Mouse (Mus musculus): ENCODE results near the gene Bpgm. TPM values are rescaled to one million over a fixed set of nuclear protein-coding genes. Genes with fewer than 3 reads are reported as not detected.

The Bpgm gene
- polyA plus RNA-seq, 1 experiment from 2014 or later: 51.0 TPM

DNA sequence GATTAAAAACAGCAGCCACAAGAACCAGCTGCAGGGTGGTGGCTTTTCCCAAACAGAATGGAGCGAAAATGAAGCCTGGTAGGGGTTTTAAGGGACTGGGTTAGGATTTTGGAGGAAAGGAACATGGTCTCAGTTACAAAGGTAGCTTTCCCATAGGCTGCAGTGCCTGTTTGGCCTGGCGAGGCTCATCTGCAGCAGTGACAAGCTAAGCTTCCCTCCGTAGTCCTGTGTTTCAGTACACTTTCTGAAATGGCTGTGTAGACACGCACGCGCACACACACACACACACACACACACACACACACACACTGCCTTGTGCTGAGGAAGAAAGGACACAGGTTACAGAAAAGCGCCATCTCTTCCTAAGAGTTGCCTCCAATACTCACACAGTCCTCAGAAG, 7.8 kb downstream of the Bpgm start:
- H3K27ac ChIP-seq: 0 out of 2 replicates have a peak overlapping the region, but pooled peaks have one; percentile 29

DNA sequence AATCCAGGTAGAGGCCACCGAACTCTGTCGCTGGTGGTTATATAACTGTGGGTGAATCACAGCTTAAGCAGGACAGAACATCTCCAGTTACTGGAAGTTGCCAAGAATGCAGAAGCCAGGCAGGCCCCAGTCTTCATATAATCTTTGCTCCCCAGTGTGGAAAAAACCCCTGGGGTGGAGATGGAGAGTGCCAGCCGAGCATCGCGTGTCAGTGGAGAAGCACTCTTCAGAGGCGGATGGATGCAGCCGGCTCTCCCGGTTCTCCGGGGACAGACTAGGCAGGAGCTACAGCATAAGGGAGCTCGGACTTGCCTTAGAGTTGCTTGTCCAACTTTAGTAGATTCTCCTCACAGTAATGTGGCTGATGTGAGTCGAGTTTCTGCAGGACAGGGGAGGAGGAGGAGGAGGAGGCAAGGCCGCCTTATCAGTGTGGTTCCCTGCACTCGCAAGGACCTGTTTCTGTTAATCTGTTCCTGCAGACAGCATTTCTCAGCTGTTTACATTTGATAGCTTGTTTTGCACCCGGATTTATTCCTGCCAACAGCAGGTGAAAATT, 10.1 kb downstream of the Bpgm start:
- H3K9ac ChIP-seq (replicated peaks): no peak overlapping the region
- peaks cover 7% of the 10 kb centered on the region; the same call in 1 of the 2 replicates for H3K4me1 ChIP-seq (replicated peaks)
- no peak for ATAC-seq (ENCODE audit: insufficient number of reproducible peaks, insufficient read depth, low FRiP score, low TSS enrichment, low read depth)
- no peaks in the 10 kb centered on the region for H3K27me3 ChIP-seq
- H3K9me3 ChIP-seq: no peaks in the 10 kb centered on the region
- 86% methylated on average over 14 of the region's 14 CpGs for WGBS
- no peak overlapping the region for H3K27ac ChIP-seq
- peaks cover 30% of the 10 kb centered on the region for H3K36me3 ChIP-seq
- H3K4me2 ChIP-seq: no peak overlapping the region
- no peak overlapping the region for H3K4me3 ChIP-seq (replicated peaks)

More for the DNA sequence above, 7.8 kb downstream of the Bpgm start:
- 87% methylated on average over 7 of the region's 7 CpGs for WGBS
- no peak overlapping the region for H3K4me3 ChIP-seq (replicated peaks)
- no peak overlapping the region for H3K9ac ChIP-seq (replicated peaks)
- H3K9me3 ChIP-seq: no peaks in the 10 kb centered on the region
- no peak for ATAC-seq (ENCODE audit: insufficient number of reproducible peaks, insufficient read depth, low FRiP score, low TSS enrichment, low read depth)
- no peak overlapping the region for H3K4me2 ChIP-seq
- H3K4me1 ChIP-seq (replicated peaks): peaks cover 27% of the 10 kb centered on the region
- no peaks in the 10 kb centered on the region for H3K27me3 ChIP-seq
- peaks cover 19% of the 10 kb centered on the region for H3K36me3 ChIP-seq

DNA sequence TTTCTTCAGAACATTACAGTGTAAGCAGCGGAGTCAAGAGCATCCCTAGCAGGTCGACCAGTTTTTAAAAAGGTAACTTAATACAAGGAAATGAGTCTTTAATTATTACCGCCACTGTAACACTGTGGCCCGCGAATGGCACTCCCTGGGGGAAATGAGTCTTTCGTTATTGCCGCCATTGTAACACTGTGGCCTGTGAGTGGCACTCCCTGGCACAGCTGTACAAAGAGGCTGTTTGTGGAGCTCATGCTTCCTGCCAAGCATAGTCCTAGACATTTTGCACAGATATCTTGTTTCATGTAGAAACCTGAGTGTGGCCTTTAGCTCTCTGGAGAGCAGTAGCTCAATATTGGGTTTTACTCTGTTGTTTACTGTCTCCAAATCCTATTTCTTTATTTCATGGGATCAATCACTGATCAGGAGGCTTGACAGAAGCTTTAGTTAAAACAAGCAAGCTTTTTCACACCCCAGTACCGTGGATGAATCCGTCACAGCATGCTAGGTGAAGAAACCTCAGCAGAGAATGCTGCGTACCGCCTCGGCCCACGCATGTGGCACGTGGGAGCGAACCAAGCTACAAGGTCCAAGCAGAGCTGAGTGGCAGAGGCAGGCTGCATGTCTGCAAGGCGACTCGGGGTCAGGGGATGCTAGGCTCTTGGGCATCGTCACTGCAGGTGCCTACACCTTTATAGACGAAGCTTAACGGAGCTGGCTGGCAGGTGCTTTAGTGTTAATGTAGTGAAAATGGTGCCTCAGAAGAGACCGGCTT, 17.5 kb downstream of the Bpgm start:
- peak overlapping the region; percentile 46; the same call in 1 of the 2 replicates for H3K27ac ChIP-seq
- H3K36me3 ChIP-seq: peaks cover 13% of the 10 kb centered on the region; the same call in 1 of the 2 replicates
- 71% methylated on average over 21 of the region's 21 CpGs for WGBS
- H3K4me1 ChIP-seq (replicated peaks): peaks cover 48% of the 10 kb centered on the region
- no peak overlapping the region for H3K9ac ChIP-seq (replicated peaks)
- no peak overlapping the region for H3K4me3 ChIP-seq (replicated peaks)
- H3K27me3 ChIP-seq: no peaks in the 10 kb centered on the region
- H3K4me2 ChIP-seq: no peak overlapping the region
- ATAC-seq (ENCODE audit: insufficient number of reproducible peaks, insufficient read depth, low FRiP score, low TSS enrichment, low read depth): 0 out of 2 replicates have a peak, but pooled peaks have one; percentile 58
- H3K9me3 ChIP-seq: no peaks in the 10 kb centered on the region

DNA sequence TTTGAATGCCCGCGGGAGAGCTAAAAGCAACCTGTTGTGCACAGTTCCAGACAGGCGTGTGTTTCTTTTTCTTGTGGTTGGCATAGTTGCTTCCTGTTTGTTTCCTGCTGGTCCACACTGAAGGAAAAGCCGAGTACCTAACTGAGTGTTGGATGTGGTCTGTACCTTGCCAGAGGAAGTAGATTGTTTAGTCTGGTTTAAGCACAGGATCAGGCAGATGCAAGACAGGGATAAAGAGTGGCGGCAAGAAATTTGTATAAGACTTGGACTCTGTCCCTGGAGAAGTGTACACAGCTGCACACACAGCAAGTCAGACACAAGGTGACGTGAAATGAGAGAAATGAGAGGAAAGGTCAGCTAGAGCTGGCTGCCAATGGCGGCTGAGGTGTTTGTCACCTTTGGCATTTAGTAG, 19.1 kb downstream of the Bpgm start:
- Histone ChIP-seq H3K4me3 (replicated peaks) (no peak overlapping the region), H3K9me3 (no peaks in the 10 kb centered on the region), H3K4me1 (replicated peaks) (peaks cover 54% of the 10 kb centered on the region), H3K27ac (peak overlapping the region; percentile 80), H3K27me3 (no peaks in the 10 kb centered on the region), H3K9ac (replicated peaks) (no peak overlapping the region), H3K36me3 (peaks cover 6% of the 10 kb centered on the region; the same call in 1 of the 2 replicates), H3K4me2 (peak overlapping the region; percentile 23; the same call in 1 of the 2 replicates)
- ATAC-seq (ENCODE audit: insufficient number of reproducible peaks, insufficient read depth, low FRiP score, low TSS enrichment, low read depth): no peak
- WGBS: 41% methylated on average over 7 of the region's 7 CpGs

DNA sequence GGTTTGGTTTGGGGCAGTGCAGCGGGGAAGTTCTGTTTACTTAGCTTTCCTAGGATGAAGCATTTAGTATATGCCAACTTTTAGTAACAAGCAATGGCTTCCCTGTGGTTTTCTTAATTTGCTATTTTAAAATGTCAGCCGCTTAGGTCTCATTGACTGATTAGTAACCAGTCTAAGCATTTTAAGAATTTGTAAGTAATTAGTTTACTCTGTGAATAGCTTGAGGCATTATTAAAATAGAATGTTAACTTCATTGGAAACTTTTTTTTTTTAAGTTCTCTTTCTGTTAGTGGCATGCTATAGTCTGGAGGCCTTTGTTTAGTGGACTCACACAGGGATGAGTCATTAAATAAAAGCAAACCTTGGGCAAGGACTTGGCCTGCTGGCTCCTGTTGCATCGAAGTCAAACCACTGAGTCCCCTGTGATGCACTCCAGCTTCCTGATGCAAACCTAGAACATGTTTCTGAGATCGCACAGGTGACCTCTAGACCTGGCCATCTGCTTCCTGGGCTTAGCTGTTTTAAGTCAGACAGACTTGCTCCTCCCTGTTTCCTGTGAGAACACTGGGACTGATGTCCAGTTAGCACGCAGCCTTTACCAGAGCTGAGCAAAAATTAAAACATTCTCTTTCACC, 22.1 kb downstream of the Bpgm start:
- H3K27ac ChIP-seq: peak overlapping the region; percentile 46; the same call in 1 of the 2 replicates
- WGBS: 55% methylated on average over 5 of the region's 5 CpGs
- peaks cover 49% of the 10 kb centered on the region for H3K4me1 ChIP-seq (replicated peaks)
- H3K27me3 ChIP-seq: no peaks in the 10 kb centered on the region
- H3K9me3 ChIP-seq: no peaks in the 10 kb centered on the region
- no peak for ATAC-seq (ENCODE audit: insufficient number of reproducible peaks, insufficient read depth, low FRiP score, low TSS enrichment, low read depth)
- H3K36me3 ChIP-seq: no peaks in the 10 kb centered on the region
- no peak overlapping the region for H3K9ac ChIP-seq (replicated peaks)
- no peak overlapping the region for H3K4me3 ChIP-seq (replicated peaks)
- H3K4me2 ChIP-seq: no peak overlapping the region

DNA sequence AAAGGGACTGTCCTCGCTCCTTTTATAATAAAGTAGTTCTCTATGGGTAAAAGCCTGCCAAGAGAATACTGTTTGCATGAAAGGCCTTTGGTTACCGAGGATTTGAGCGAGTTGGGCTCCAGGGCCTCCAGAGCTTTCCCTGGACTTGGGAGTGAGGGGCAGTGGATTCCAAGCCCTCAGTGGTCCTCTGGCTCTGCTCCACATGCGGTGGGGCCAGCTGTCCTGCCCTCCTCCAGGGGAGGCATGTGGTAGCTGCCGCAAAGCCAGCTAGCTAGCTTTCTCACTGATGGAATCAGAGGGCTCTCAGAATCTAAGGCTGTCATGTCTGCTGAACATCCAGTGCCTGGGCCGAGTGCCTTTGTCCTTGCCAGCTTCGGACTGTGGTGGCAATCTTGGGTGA, 26.3 kb downstream of the Bpgm start:
- 91% methylated on average over 7 of the region's 7 CpGs for WGBS
- Histone ChIP-seq H3K27ac (no peak overlapping the region), H3K36me3 (peaks cover 18% of the 10 kb centered on the region), H3K4me2 (no peak overlapping the region), H3K4me3 (replicated peaks) (no peak overlapping the region), H3K9me3 (no peaks in the 10 kb centered on the region), H3K9ac (replicated peaks) (no peak overlapping the region), H3K27me3 (no peaks in the 10 kb centered on the region), H3K4me1 (replicated peaks) (peaks cover 14% of the 10 kb centered on the region)
- ATAC-seq (ENCODE audit: insufficient number of reproducible peaks, insufficient read depth, low FRiP score, low TSS enrichment, low read depth): no peak

DNA sequence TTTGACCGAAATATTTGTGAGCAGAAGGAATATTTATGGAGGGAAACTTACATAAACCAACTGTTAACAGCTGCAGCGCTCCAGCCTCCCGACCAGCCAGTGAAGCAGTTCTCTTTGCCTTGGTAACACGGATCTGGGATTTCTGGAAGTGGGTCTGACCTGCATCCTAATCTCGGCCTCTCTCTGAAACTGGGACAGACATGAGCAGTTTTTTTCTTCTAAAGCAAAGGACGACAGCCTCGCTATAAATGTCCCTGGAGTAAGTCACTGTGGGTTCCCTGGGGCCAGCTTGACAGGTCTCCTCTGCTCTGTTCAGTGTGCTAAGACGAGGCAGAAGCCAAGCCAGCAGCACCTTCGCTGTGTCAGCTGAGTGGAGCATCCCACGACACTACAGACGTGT, 29.9 kb downstream of the Bpgm start:
- ATAC-seq (ENCODE audit: insufficient number of reproducible peaks, insufficient read depth, low FRiP score, low TSS enrichment, low read depth): no peak
- no peaks in the 10 kb centered on the region for H3K27me3 ChIP-seq
- no peak overlapping the region for H3K9ac ChIP-seq (replicated peaks)
- no peak overlapping the region for H3K4me2 ChIP-seq
- no peak overlapping the region for H3K27ac ChIP-seq
- H3K4me1 ChIP-seq (replicated peaks): peaks cover 3% of the 10 kb centered on the region; the same call in 1 of the 2 replicates
- peaks cover 23% of the 10 kb centered on the region for H3K36me3 ChIP-seq
- no peaks in the 10 kb centered on the region for H3K9me3 ChIP-seq
- no peak overlapping the region for H3K4me3 ChIP-seq (replicated peaks)
- WGBS: 77% methylated on average over 11 of the region's 11 CpGs

DNA sequence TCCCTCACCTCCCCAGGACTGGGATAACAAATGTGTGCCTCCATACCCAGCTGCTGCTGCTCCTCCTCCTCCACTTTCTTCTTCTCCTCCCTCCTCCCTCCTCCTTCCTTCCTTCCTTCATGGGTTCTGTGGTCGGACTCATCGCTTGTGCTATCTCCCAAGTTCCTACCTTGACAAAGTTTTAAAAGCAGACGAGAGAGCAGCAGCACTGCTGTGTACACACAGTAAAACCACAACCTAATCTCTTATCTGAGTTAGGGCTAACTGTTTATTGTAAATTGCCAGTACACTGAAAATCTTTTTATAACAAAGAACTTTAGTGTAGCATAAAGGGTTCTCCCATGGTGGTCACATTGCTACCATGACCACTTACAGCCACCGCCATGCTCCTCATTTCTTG, 31.6 kb downstream of the Bpgm start:
- H3K36me3 ChIP-seq: peaks cover 23% of the 10 kb centered on the region
- H3K4me2 ChIP-seq: no peak overlapping the region
- H3K27me3 ChIP-seq: no peaks in the 10 kb centered on the region
- WGBS: 91% methylated on average over 4 of the region's 4 CpGs
- H3K9ac ChIP-seq (replicated peaks): no peak overlapping the region
- no peak overlapping the region for H3K4me3 ChIP-seq (replicated peaks)
- peaks cover 3% of the 10 kb centered on the region; the same call in 1 of the 2 replicates for H3K4me1 ChIP-seq (replicated peaks)
- H3K9me3 ChIP-seq: no peaks in the 10 kb centered on the region
- no peak for ATAC-seq (ENCODE audit: insufficient number of reproducible peaks, insufficient read depth, low FRiP score, low TSS enrichment, low read depth)
- no peak overlapping the region for H3K27ac ChIP-seq

DNA sequence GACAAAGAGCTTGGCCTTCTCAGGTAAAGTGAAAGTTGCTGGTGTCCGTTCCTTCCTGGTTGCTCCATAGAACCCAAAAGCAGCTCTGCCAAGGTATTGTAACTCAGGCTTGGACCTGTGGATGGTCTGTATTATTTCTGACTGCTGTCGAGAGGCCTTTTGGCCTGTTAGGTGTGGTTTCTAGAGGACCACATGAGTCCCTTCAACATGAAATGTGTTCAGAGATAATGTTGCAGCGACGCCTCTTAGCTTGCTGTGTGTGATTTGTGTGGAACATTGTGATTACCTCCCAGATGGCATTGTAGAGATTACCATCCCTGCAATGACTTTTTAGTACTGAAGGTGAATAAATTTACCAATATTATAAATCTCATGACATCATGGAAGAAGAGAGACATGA, 32.0 kb downstream of the Bpgm start:
- WGBS: 85% methylated on average over 4 of the region's 4 CpGs
- Histone ChIP-seq H3K36me3 (peaks cover 23% of the 10 kb centered on the region), H3K4me2 (no peak overlapping the region), H3K9me3 (no peaks in the 10 kb centered on the region), H3K27me3 (no peaks in the 10 kb centered on the region), H3K9ac (replicated peaks) (no peak overlapping the region), H3K27ac (no peak overlapping the region), H3K4me1 (replicated peaks) (peaks cover 3% of the 10 kb centered on the region; the same call in 1 of the 2 replicates), H3K4me3 (replicated peaks) (no peak overlapping the region)
- ATAC-seq (ENCODE audit: insufficient number of reproducible peaks, insufficient read depth, low FRiP score, low TSS enrichment, low read depth): no peak

DNA sequence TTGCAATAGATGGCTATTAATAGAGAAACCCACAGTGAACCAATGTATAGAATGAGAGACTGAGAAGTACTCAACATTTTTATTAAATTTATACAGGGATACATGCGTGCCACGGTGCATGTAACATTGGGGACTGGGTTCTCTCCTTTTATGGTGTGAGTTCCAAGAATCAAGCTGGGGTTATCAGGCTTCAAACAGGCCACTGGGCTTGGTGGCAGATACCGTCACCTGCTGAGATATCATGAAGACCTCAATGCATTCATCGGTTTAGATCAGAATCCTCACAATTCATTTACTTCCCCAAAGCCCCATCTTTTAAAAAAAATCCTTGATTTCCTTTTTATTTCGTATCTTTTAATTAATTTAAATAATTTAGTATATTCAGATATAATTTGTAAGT, 34.3 kb downstream of the Bpgm start:
- Histone ChIP-seq H3K36me3 (peaks cover 11% of the 10 kb centered on the region; the same call in 1 of the 2 replicates), H3K4me2 (no peak overlapping the region), H3K9ac (replicated peaks) (no peak overlapping the region), H3K4me1 (replicated peaks) (peaks cover 8% of the 10 kb centered on the region), H3K27me3 (no peaks in the 10 kb centered on the region), H3K27ac (no peak overlapping the region), H3K9me3 (no peaks in the 10 kb centered on the region), H3K4me3 (replicated peaks) (no peak overlapping the region)
- no peak for ATAC-seq (ENCODE audit: insufficient number of reproducible peaks, insufficient read depth, low FRiP score, low TSS enrichment, low read depth)
- WGBS: 93% methylated on average over 5 of the region's 5 CpGs

DNA sequence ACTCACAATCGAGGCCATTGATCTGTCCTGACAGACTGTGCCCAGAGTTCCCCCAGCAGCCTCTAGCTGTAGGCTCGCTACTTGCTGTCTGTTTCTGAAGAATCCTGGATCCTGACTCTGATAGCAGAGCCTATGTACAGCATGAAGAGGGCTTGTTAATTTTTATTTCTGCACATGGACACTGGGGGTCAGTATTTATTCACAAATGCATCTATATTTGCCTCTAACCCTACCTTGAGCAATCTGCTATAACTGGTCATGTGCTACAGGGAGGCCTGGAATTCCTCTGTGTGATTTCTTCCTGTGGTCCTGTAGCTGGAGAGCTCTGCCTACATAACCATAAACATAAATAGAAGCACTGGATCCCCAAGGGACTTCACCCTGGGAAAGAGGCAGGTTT, 35.4 kb downstream of the Bpgm start:
- Histone ChIP-seq H3K27ac (no peak overlapping the region), H3K9me3 (no peaks in the 10 kb centered on the region)
- ATAC-seq (ENCODE audit: insufficient number of reproducible peaks, insufficient read depth, low FRiP score, low TSS enrichment, low read depth): peak; percentile 87

More for the DNA sequence above, 35.4 kb downstream of the Bpgm start:
- Histone ChIP-seq H3K36me3 (0 out of 2 replicates have a peak, but pooled peaks cover 5% of the 10 kb centered on the region), H3K4me3 (replicated peaks) (no peak overlapping the region), H3K27me3 (no peaks in the 10 kb centered on the region), H3K9ac (replicated peaks) (no peak overlapping the region), H3K4me2 (no peak overlapping the region), H3K4me1 (replicated peaks) (peaks cover 18% of the 10 kb centered on the region)
- WGBS: 56% methylated on average over 2 of the region's 2 CpGs
